ENCODE assay signal across 24 mouse cellular contexts in genomic region chr10:89755231-89755630, GRCm38 (mm10). TPM values are rescaled to one million over a fixed set of nuclear protein-coding genes. Genes with fewer than 3 reads are reported as not detected.
DNase-seq lines count a peak whose midpoint lies in the region; ATAC-seq and TF ChIP-seq lines count a peak whose summit lies in the region.
"Had no signal": no experiment of that assay in that cellular context is flagged by ENCODE, and none has a peak within 500 bp of the region (broad histone marks: within the 10 kb centered on the region; RNA-seq: fewer than 3 reads in every experiment).

No protein-coding gene starts in this region.

- peaks cover 11% of the 10 kb centered on the region for H3K79me2 ChIP-seq in MEL (ENCODE audit: control insufficient read depth, insufficient read depth, low read length, poor library complexity)
- H3K79me2 ChIP-seq in myocyte (ENCODE audit: control insufficient read depth, insufficient read depth), result peaks cover 99% of the 10 kb centered on the region

- H3K36me3 ChIP-seq in MEL (ENCODE audit: control insufficient read depth in 1 of 2, insufficient read depth in 2 of 2, low read length in 2 of 2) (no peaks in the 10 kb centered on the region), myocyte (ENCODE audit: control insufficient read depth, insufficient read depth) (no peaks in the 10 kb centered on the region)
- H3K36me3 ChIP-seq: embryonic facial prominence, embryonic 10.5 days; embryonic facial prominence, embryonic 13.5 days; forebrain, embryonic 15.5 days; hindbrain, embryonic 12.5 days had no signal

- H3K9me3 ChIP-seq in MEL (replicated peaks; ENCODE audit: insufficient read depth, low read length), result no peaks in the 10 kb centered on the region
- H3K9me3 ChIP-seq: embryonic facial prominence, embryonic 10.5 days; embryonic facial prominence, embryonic 13.5 days; forebrain, embryonic 12.5 days; forebrain, embryonic 15.5 days; hindbrain, embryonic 12.5 days had no signal

- TF ChIP-seq RAD21 in MEL (IDR thresholded peaks at IDR 0.05; ENCODE audit: low read depth, low read length), result no peak

- no peak overlapping the region for H3K9ac ChIP-seq in MEL (ENCODE audit: control insufficient read depth, low read depth, low read length, poor library complexity, severe bottlenecking)
- H3K9ac ChIP-seq: embryonic facial prominence, embryonic 13.5 days; forebrain, embryonic 12.5 days; forebrain, embryonic 15.5 days; hindbrain, embryonic 12.5 days had no signal

- ATAC-seq in megakaryocyte, adult 5-6 weeks (ENCODE audit: poor library complexity, severe bottlenecking), result peak; percentile 54
- ATAC-seq: forebrain, embryonic 15.5 days; hindbrain, embryonic 16.5 days; Patski had no signal

- 74% methylated on average over 4 of the region's 4 CpGs for WGBS in lung, adult 2 months

- no peak for TF ChIP-seq EP300 in MEL (IDR thresholded peaks at IDR 0.05; ENCODE audit: low read depth in 1 of 2, low read length in 2 of 2)

- H3ac ChIP-seq in myocyte (ENCODE audit: control insufficient read depth, insufficient read length), result no peak overlapping the region

- H3K4me3 ChIP-seq in lung, adult 2 months (replicated peaks; ENCODE audit: extremely low read depth, low read depth, low read length), result no peak overlapping the region
- H3K4me3 ChIP-seq in MEL (ENCODE audit: control insufficient read depth in 1 of 2, insufficient read depth in 1 of 2, low read depth in 2 of 2, low read length in 2 of 2) (no peak overlapping the region), myocyte (no peak overlapping the region)
- H3K4me3 ChIP-seq: embryonic facial prominence, embryonic 10.5 days; embryonic facial prominence, embryonic 13.5 days; erythroblast, embryonic 14.5 days; forebrain, embryonic 12.5 days; forebrain, embryonic 15.5 days; hindbrain, embryonic 12.5 days had no signal

- no peaks in the 10 kb centered on the region for H3K27me3 ChIP-seq in MEL (ENCODE audit: control insufficient read depth in 1 of 2, insufficient read depth in 2 of 2, low read length in 2 of 2)
- no peaks in the 10 kb centered on the region for H3K27me3 ChIP-seq in myocyte (ENCODE audit: control insufficient read depth, insufficient read depth, insufficient read length)
- H3K27me3 ChIP-seq: embryonic facial prominence, embryonic 13.5 days; forebrain, embryonic 12.5 days; forebrain, embryonic 15.5 days; hindbrain, embryonic 12.5 days; Patski had no signal

- H3K4me2 ChIP-seq in myocyte (ENCODE audit: low read depth), result no peak overlapping the region
- H3K4me2 ChIP-seq: embryonic facial prominence, embryonic 13.5 days; forebrain, embryonic 12.5 days; forebrain, embryonic 15.5 days; heart, embryonic 11.5 days; hindbrain, embryonic 12.5 days had no signal

- DNase-seq in lung, adult 2 months, result no peak
- DNase-seq in lung, adult 18-20 months, result no peak
- DNase-seq in MEL (ENCODE audit: low read depth, low spot score), result peak; percentile 16
- no peak for DNase-seq in adrenal gland, adult 8-10 months
- DNase-seq in right cerebral cortex, adult 2 months (ENCODE audit: low spot score in 2 of 2), result no peak
- DNase-seq: adrenal gland, postnatal 14 days; cerebellum, adult 11 months; cerebellum, adult 2 months; cerebellum, adult 9-11 months; cerebellum, postnatal 25 days; embryo, embryonic 11 days; gastrocnemius, postnatal 10 days; gastrocnemius, postnatal 36 days had no signal

- no peak for TF ChIP-seq POLR2A in lung, adult 2 months (IDR thresholded peaks at IDR 0.05; ENCODE audit: borderline replicate concordance, extremely low read depth, low read depth, low read length)
- no peak for TF ChIP-seq POLR2A in MEL (IDR thresholded peaks at IDR 0.05; ENCODE audit: control insufficient read depth in 1 of 2, insufficient read depth in 1 of 2, low read depth in 1 of 2, low read length in 2 of 2, poor library complexity in 1 of 2)
- no peak for TF ChIP-seq POLR2A in myocyte (IDR thresholded peaks at IDR 0.05; ENCODE audit: insufficient read length, low read depth)

- no peak overlapping the region for H3K27ac ChIP-seq in MEL (ENCODE audit: control insufficient read depth, low read depth, low read length)
- H3K27ac ChIP-seq: embryonic facial prominence, embryonic 10.5 days; embryonic facial prominence, embryonic 13.5 days; forebrain, embryonic 12.5 days; forebrain, embryonic 15.5 days; hindbrain, embryonic 12.5 days had no signal

- TF ChIP-seq CTCF in lung, adult 2 months (IDR thresholded peaks at IDR 0.05; ENCODE audit: insufficient read depth, low read length), result 0 out of 2 replicates have a peak, but pooled peaks have one; percentile 17
- TF ChIP-seq CTCF in MEL (IDR thresholded peaks at IDR 0.05 in 2 of 3, conservative IDR thresholded peaks at IDR 0.05 in 1 of 3; ENCODE audit: control insufficient read depth in 1 of 3, insufficient read depth in 1 of 3, low read depth in 2 of 3, low read length in 3 of 3, poor library complexity in 1 of 3, severe bottlenecking in 1 of 3), result no peak; a peak in 1 of 6 replicates

- peaks cover 2% of the 10 kb centered on the region; the same call in 1 of the 2 replicates for H3K4me1 ChIP-seq in lung, adult 2 months (ENCODE audit: control insufficient read depth, insufficient read depth, low read length)
- H3K4me1 ChIP-seq in MEL (ENCODE audit: control insufficient read depth in 1 of 2, insufficient read depth in 2 of 2, low read length in 2 of 2), result no peaks in the 10 kb centered on the region
- H3K4me1 ChIP-seq: embryonic facial prominence, embryonic 10.5 days; embryonic facial prominence, embryonic 13.5 days; forebrain, embryonic 12.5 days; forebrain, embryonic 15.5 days; hindbrain, embryonic 12.5 days had no signal

TF ChIP-seq in MEL, 35 proteins besides CTCF, POLR2A, EP300 and RAD21:
- TF ChIP-seq CHD1 (IDR thresholded peaks at IDR 0.05; ENCODE audit: low read depth, low read length) (no peak), SMC3 (IDR thresholded peaks at IDR 0.05; ENCODE audit: low read depth, low read length) (no peak)

TF ChIP-seq in myocyte, 11 proteins besides CTCF, POLR2A, EP300 and RAD21:
- TF ChIP-seq REST (IDR thresholded peaks at IDR 0.05; ENCODE audit: insufficient read depth, insufficient read length), result no peak
- TF ChIP-seq TCF12 (IDR thresholded peaks at IDR 0.05; ENCODE audit: insufficient read depth, poor library complexity, severe bottlenecking), result no peak
- TF ChIP-seq SRF (IDR thresholded peaks at IDR 0.05; ENCODE audit: control insufficient read depth, insufficient read length, low read depth), result no peak
- 0 out of 2 replicates have a peak, but pooled peaks have one; percentile 21 for TF ChIP-seq CEBPB (IDR thresholded peaks at IDR 0.05; ENCODE audit: insufficient read depth, poor library complexity, severe bottlenecking)
- no peak for TF ChIP-seq USF1 (IDR thresholded peaks at IDR 0.05; ENCODE audit: low read depth)
- TF ChIP-seq MYOD1 (IDR thresholded peaks at IDR 0.05; ENCODE audit: control insufficient read depth in 1 of 3, insufficient read length in 2 of 3, low read depth in 2 of 3), result no peak

RNA-seq across cellular contexts. Expression of gene Uhrf1bp1l, which starts 10.4 kb away (rescaled TPM):
- 20.5 and 27.3 TPM in 2 replicates for polyA plus RNA-seq in lung, adult 2 months (2012; rRNA removed)
- total RNA-seq in MEL (2012; rRNA removed), result 26.0 and 29.4 TPM in 2 replicates
- polyA plus RNA-seq in MEL (2012; ENCODE audit: insufficient read depth in 1 of 2, insufficient read length in 2 of 2, low read depth in 1 of 2, low replicate concordance in 2 of 2, missing spikeins in 1 of 2) (10 to 100 TPM; 23.7 to 44.8 TPM), myocyte (2012; fragmentation: generic; extraction: Trizol) (16.0 TPM)
- total RNA-seq in megakaryocyte, adult 5-6 weeks (2015), result 65.2 and 73.3 TPM in 2 replicates
- total RNA-seq in megakaryocyte, adult 5-6 weeks (2017), result 38.4 and 46.1 TPM in 2 replicates
- 10 to 100 TPM; 83.1 to 95.1 (median 87.1) TPM for total RNA-seq in adrenal gland, adult 8-10 months (2022)

RNA-seq across cellular contexts. Expression of gene Actr6, which starts 23.1 kb away (rescaled TPM):
- 0.71 and 1.7 TPM in 2 replicates for polyA plus RNA-seq in lung, adult 2 months (2012; rRNA removed)
- 14.4 and 14.6 TPM in 2 replicates for total RNA-seq in MEL (2012; rRNA removed)
- polyA plus RNA-seq in MEL (2012; ENCODE audit: insufficient read depth in 1 of 2, insufficient read length in 2 of 2, low read depth in 1 of 2, low replicate concordance in 2 of 2, missing spikeins in 1 of 2) (100 to 1,000 TPM in 1 of 2 experiments, 10 to 100 TPM in 1; 15.3 to 414 TPM), myocyte (2012; fragmentation: generic; extraction: Trizol) (4.5 TPM)
- 20.1 and 27.0 TPM in 2 replicates for total RNA-seq in megakaryocyte, adult 5-6 weeks (2015)
- total RNA-seq in megakaryocyte, adult 5-6 weeks (2017), result 12.1 and 14.8 TPM in 2 replicates
- total RNA-seq in adrenal gland, adult 8-10 months (2022), result 10 to 100 TPM; 22.3 to 29.2 (median 24.6) TPM
